Mouse (Mus musculus): ENCODE data around the gene Slc39a11. TPM values are rescaled to one million over a fixed set of nuclear protein-coding genes. Genes with fewer than 3 reads are reported as not detected.

The Slc39a11 gene
- polyA plus RNA-seq, 1 experiment from 2014 or later, result 20.1 TPM

DNA sequence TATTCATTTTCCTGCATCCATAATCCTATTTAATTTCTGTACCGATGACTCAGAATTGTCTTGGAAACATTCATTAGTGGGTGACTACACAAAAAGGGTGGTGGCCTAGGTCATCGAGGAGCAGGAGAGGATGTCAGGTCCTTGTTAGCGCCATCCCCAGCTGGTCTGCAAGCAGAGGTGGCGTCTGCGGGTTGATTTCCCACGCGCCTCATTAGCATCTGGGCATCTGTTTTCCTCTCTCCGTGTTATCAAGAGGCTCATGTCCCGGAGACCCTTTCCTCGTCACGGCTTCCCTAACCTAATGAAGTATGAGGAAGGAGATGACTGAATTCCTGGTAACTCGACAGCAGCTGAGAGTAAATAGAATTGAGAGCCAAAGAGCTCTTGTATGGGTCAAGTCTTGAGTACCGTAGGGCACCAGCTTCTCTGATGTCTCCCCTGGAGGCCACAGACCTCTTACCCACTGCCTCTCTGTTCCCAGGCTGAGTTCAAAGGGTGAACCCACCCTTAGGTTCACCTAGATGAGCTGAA, 319.8 kb downstream of the Slc39a11 start:
- Histone ChIP-seq H3K4me2 (replicated peaks; ENCODE audit: low read depth, low read length) (no peak overlapping the region), H3K27ac (ENCODE audit: low read depth, low read length) (peak overlapping the region; percentile 54; the same call in 1 of the 2 replicates), H3K9ac (ENCODE audit: low read depth, low read length) (no peak overlapping the region), H3K27me3 (ENCODE audit: control insufficient read depth, insufficient read depth, low read length) (no peaks in the 10 kb centered on the region), H3K4me1 (replicated peaks; ENCODE audit: control insufficient read depth, insufficient read depth, low read length) (peaks cover 4% of the 10 kb centered on the region; the same call in 1 of the 2 replicates), H3K36me3 (ENCODE audit: control insufficient read depth, insufficient read depth, low read length) (no peaks in the 10 kb centered on the region), H3K9me3 (ENCODE audit: control insufficient read depth, low read length) (no peaks in the 10 kb centered on the region), H3K4me3 (ENCODE audit: low read depth, low read length) (no peak overlapping the region)
- DNase-seq (ENCODE audit: low spot score), result peak; percentile 40
- 66% methylated on average over 13 of the region's 13 CpGs for WGBS
- no peak for ATAC-seq (ENCODE audit: low FRiP score)

DNA sequence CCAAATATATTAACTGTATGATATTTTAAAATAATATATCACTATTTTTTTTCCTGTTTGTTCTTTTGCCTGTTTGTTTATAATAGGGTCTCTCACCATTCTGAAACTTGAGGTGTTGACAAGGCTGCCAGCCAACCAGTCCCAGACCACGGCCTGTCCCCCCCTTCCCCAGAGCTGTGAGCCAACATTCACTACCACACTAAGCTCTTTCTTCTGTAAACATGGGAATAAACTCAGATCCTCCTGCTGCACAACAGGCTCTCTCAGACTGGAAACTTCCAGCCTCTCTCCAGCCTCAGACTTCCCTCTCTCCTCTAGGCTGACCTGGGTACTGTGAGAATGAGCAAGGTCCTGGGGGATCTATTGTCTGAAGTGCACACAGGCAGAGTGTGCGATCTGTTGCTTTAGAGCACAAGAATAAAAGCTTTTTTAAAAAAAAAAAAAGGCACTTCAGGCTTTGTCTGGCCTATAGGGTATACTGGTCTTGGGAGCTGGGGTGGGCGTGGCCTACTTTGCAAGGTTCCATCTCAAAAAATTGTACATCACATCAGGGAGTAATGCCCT, 322.3 kb downstream of the Slc39a11 start:
- H3K4me2 ChIP-seq (replicated peaks; ENCODE audit: low read depth, low read length), result no peak overlapping the region
- H3K4me1 ChIP-seq (replicated peaks; ENCODE audit: control insufficient read depth, insufficient read depth, low read length), result peaks cover 4% of the 10 kb centered on the region; the same call in 1 of the 2 replicates
- H3K27me3 ChIP-seq (ENCODE audit: control insufficient read depth, insufficient read depth, low read length), result no peaks in the 10 kb centered on the region
- peak; percentile 40; the same call in 1 of the 2 replicates for ATAC-seq (ENCODE audit: low FRiP score)
- 0 out of 2 replicates have a peak overlapping the region, but pooled peaks have one; percentile 6 for H3K27ac ChIP-seq (ENCODE audit: low read depth, low read length)
- DNase-seq (ENCODE audit: low spot score), result peak; percentile 34
- no peaks in the 10 kb centered on the region for H3K9me3 ChIP-seq (ENCODE audit: control insufficient read depth, low read length)
- H3K9ac ChIP-seq (ENCODE audit: low read depth, low read length), result no peak overlapping the region
- no peaks in the 10 kb centered on the region for H3K36me3 ChIP-seq (ENCODE audit: control insufficient read depth, insufficient read depth, low read length)
- no peak overlapping the region for H3K4me3 ChIP-seq (ENCODE audit: low read depth, low read length)
- 39% methylated on average over 3 of the region's 3 CpGs for WGBS

DNA sequence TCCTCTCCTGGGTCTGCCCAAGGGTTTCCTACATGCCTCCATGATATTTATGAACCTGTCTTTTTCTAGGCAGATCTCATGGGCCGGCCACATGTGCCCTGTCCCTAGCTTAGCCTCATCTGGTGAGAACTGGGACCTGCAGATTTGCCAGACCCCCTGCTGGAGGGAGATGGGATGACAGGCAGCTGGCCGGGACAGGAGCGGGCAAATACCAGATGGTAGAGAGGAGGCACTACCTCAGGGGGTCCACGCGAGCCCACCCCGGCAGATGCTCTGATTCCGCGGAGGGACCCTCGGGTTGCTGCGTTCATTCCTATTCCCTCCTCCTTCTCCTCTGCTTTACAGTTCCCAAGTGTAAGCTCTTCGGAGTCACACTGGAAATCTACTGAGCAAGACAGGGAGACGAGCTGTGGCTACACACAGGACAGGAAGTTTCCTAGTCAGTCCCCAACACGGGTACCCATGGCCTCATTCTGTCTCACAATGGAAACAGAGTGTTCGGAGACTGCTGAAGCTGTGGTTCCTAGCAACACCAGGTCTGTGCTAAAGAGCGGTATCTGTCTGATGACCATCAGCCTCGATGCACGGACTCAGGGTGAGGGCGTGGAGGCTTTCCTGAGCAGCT, 323.4 kb downstream of the Slc39a11 start:
- no peak overlapping the region for H3K9ac ChIP-seq (ENCODE audit: low read depth, low read length)

DNA sequence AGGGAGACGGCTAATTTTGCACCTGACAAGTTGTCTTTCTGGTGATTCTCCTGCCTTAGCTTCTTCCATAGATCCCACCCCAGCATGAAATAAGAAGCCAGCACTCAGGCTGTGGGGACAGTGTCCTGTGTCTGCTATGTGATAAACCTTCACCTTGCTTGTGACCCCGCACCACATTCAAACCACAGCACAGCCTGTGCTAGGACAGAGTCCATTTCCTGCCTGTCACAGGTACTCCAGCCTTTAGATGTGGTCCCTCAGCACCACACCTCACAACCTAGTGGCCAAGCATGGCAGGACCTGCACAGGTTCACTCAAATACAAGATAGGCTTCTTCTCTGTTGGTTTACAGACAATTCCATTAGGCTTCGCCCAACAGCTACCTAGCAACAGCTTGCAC, 328.3 kb downstream of the Slc39a11 start:
- Histone ChIP-seq H3K36me3 (ENCODE audit: control insufficient read depth, insufficient read depth, low read length) (no peaks in the 10 kb centered on the region), H3K9ac (ENCODE audit: low read depth, low read length) (no peak overlapping the region), H3K9me3 (ENCODE audit: control insufficient read depth, low read length) (no peaks in the 10 kb centered on the region), H3K4me2 (replicated peaks; ENCODE audit: low read depth, low read length) (no peak overlapping the region), H3K4me1 (replicated peaks; ENCODE audit: control insufficient read depth, insufficient read depth, low read length) (0 out of 2 replicates have a peak, but pooled peaks cover 2% of the 10 kb centered on the region), H3K27ac (ENCODE audit: low read depth, low read length) (no peak overlapping the region), H3K4me3 (ENCODE audit: low read depth, low read length) (no peak overlapping the region), H3K27me3 (ENCODE audit: control insufficient read depth, insufficient read depth, low read length) (no peaks in the 10 kb centered on the region)
- ATAC-seq (ENCODE audit: low FRiP score) (no peak), DNase-seq (ENCODE audit: low spot score) (no peak)
- 89% methylated on average over 3 of the region's 3 CpGs for WGBS

More for the DNA sequence above, 323.4 kb downstream of the Slc39a11 start:
- Histone ChIP-seq H3K4me2 (replicated peaks; ENCODE audit: low read depth, low read length) (0 out of 2 replicates have a peak overlapping the region, but pooled peaks have one; percentile 4), H3K27ac (ENCODE audit: low read depth, low read length) (peak overlapping the region; percentile 64), H3K4me1 (replicated peaks; ENCODE audit: control insufficient read depth, insufficient read depth, low read length) (peaks cover 4% of the 10 kb centered on the region; the same call in 1 of the 2 replicates), H3K27me3 (ENCODE audit: control insufficient read depth, insufficient read depth, low read length) (no peaks in the 10 kb centered on the region), H3K4me3 (ENCODE audit: low read depth, low read length) (no peak overlapping the region), H3K9me3 (ENCODE audit: control insufficient read depth, low read length) (no peaks in the 10 kb centered on the region), H3K36me3 (ENCODE audit: control insufficient read depth, insufficient read depth, low read length) (no peaks in the 10 kb centered on the region)
- DNase-seq (ENCODE audit: low spot score) (peak; percentile 89), ATAC-seq (ENCODE audit: low FRiP score) (peak; percentile 87)
- 22% methylated on average over 18 of the region's 18 CpGs for WGBS

DNA sequence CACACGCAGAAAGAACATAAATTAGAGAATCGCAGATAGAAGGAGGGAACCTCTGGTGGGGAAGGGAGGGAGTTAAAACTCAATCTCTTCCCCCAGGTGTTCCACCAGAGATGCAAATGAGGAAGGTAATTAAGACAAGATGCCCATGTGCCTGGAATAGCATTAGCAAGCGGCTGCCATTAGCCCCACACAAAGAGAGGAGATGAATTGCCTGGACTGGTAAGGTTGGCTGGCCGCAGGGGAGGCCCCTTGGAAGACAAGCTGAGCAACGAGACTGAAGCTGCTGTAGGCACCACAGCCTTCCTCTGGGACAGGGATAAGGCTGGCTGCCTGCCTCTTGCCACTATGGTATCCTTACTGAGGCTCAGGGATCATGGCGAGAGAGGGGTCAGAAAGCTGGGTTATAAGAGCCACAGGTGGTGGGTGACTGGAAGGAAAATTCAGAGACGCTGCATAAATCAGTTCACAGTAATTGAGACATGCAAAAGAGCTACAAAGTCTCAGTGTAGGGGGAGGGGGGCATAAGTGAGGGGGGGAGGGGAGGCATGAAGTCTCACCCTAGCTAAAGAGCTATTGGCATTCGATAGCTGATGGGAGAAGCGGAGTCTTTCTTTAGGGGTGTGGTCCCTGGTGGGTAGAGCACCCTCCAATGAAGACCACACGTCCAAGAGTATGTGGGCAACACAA, 340.5 kb downstream of the Slc39a11 start:
- Histone ChIP-seq H3K27me3 (ENCODE audit: control insufficient read depth, insufficient read depth, low read length) (no peaks in the 10 kb centered on the region), H3K4me3 (ENCODE audit: low read depth, low read length) (no peak overlapping the region), H3K4me2 (replicated peaks; ENCODE audit: low read depth, low read length) (no peak overlapping the region), H3K27ac (ENCODE audit: low read depth, low read length) (peak overlapping the region; percentile 71), H3K9me3 (ENCODE audit: control insufficient read depth, low read length) (no peaks in the 10 kb centered on the region), H3K36me3 (ENCODE audit: control insufficient read depth, insufficient read depth, low read length) (no peaks in the 10 kb centered on the region), H3K9ac (ENCODE audit: low read depth, low read length) (no peak overlapping the region), H3K4me1 (replicated peaks; ENCODE audit: control insufficient read depth, insufficient read depth, low read length) (peaks cover 4% of the 10 kb centered on the region; the same call in 1 of the 2 replicates)
- WGBS, result 51% methylated on average over 10 of the region's 10 CpGs
- peak; percentile 33 for DNase-seq (ENCODE audit: low spot score)
- ATAC-seq (ENCODE audit: low FRiP score), result peak; percentile 52

DNA sequence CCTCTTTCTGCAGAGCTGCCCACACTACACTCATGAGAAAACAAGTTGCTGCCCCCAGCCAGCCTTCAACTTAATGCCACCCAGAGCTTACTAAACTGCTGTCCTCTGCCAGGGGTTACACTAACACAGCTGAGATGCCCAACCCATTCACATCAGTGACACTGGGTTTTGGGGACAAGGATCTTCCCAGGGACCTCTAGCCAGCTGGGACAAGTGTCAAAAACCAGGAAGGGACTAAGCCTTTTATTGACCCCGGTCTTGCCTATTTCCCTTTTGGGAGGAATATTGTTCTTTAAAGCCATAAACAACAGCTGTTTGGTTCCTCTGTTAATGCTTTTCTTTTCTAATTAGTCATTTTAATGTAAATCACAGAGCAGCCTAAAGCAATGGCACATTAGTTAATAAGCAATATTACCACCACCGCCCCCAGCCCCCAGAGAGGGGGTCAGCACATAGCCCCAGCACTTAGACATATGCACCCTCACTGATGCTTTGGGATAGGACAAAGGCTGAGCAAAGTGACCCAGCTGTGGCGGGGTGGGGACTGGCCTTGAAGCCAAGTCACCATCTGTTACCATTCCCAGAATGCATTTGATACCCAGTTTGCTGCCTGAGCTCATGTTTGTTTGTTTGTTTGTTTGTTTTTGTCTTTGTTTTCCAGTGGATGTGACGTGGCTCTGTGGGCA, 341.5 kb downstream of the Slc39a11 start:
- Histone ChIP-seq H3K27me3 (ENCODE audit: control insufficient read depth, insufficient read depth, low read length) (no peaks in the 10 kb centered on the region), H3K4me3 (ENCODE audit: low read depth, low read length) (no peak overlapping the region), H3K9me3 (ENCODE audit: control insufficient read depth, low read length) (no peaks in the 10 kb centered on the region), H3K9ac (ENCODE audit: low read depth, low read length) (no peak overlapping the region), H3K27ac (ENCODE audit: low read depth, low read length) (peak overlapping the region; percentile 71), H3K4me2 (replicated peaks; ENCODE audit: low read depth, low read length) (no peak overlapping the region), H3K4me1 (replicated peaks; ENCODE audit: control insufficient read depth, insufficient read depth, low read length) (peaks cover 4% of the 10 kb centered on the region; the same call in 1 of the 2 replicates), H3K36me3 (ENCODE audit: control insufficient read depth, insufficient read depth, low read length) (no peaks in the 10 kb centered on the region)
- WGBS, result 54% methylated on average over 4 of the region's 4 CpGs
- peak; percentile 82 for ATAC-seq (ENCODE audit: low FRiP score)
- peak; percentile 47 for DNase-seq (ENCODE audit: low spot score)

DNA sequence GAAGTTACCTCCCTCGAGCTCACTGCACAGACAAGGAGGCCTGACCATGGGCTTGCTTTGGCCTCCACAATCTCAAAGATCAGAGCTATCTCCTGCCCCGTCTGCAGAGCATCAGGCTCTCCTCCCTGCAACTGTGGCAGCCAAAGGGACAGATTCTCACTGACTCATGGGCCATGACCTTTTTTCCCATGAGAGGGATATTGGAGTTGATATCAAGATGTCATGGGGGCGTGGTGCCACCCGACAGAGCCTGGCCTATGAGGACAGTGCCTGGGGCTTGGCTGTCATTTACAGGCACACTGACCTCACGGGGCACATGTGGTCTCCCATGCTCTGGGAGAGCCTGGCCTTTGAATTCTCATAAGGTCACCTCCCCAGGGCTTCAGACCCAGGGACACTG, 346.7 kb downstream of the Slc39a11 start:
- H3K4me2 ChIP-seq (replicated peaks; ENCODE audit: low read depth, low read length), result no peak overlapping the region
- DNase-seq (ENCODE audit: low spot score) (no peak), ATAC-seq (ENCODE audit: low FRiP score) (no peak)
- H3K9ac ChIP-seq (ENCODE audit: low read depth, low read length), result no peak overlapping the region
- 81% methylated on average over 5 of the region's 5 CpGs for WGBS
- no peaks in the 10 kb centered on the region for H3K27me3 ChIP-seq (ENCODE audit: control insufficient read depth, insufficient read depth, low read length)
- no peaks in the 10 kb centered on the region for H3K9me3 ChIP-seq (ENCODE audit: control insufficient read depth, low read length)
- no peaks in the 10 kb centered on the region for H3K36me3 ChIP-seq (ENCODE audit: control insufficient read depth, insufficient read depth, low read length)
- H3K4me3 ChIP-seq (ENCODE audit: low read depth, low read length), result no peak overlapping the region
- H3K4me1 ChIP-seq (replicated peaks; ENCODE audit: control insufficient read depth, insufficient read depth, low read length), result peaks cover 10% of the 10 kb centered on the region; the same call in 1 of the 2 replicates
- no peak overlapping the region for H3K27ac ChIP-seq (ENCODE audit: low read depth, low read length)

DNA sequence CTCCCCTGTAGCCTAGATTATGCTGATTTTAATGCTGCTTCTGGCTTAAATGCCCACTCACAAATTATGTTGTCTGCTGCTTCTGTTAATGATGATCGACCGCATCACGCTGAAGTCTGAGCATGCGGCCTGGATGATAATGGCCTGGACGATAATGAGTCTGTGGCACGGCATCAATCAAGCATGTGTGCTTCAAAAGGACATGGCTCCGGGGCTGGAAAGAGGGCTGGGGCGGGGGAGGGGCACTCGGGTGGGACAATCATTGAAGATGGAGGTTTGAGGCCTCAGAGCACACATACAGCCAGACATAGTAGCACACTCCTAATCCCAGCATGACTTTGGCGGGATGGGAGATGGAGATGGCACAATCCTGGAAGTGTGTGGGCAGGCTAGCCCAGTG, 350.4 kb downstream of the Slc39a11 start:
- H3K27ac ChIP-seq (ENCODE audit: low read depth, low read length), result peak overlapping the region; percentile 74
- no peak overlapping the region for H3K4me2 ChIP-seq (replicated peaks; ENCODE audit: low read depth, low read length)
- no peaks in the 10 kb centered on the region for H3K36me3 ChIP-seq (ENCODE audit: control insufficient read depth, insufficient read depth, low read length)
- H3K9me3 ChIP-seq (ENCODE audit: control insufficient read depth, low read length), result no peaks in the 10 kb centered on the region
- H3K4me1 ChIP-seq (replicated peaks; ENCODE audit: control insufficient read depth, insufficient read depth, low read length), result peaks cover 10% of the 10 kb centered on the region
- no peaks in the 10 kb centered on the region for H3K27me3 ChIP-seq (ENCODE audit: control insufficient read depth, insufficient read depth, low read length)
- DNase-seq (ENCODE audit: low spot score) (peak; percentile 70), ATAC-seq (ENCODE audit: low FRiP score) (peak; percentile 47)
- 36% methylated on average over 10 of the region's 10 CpGs for WGBS
- H3K9ac ChIP-seq (ENCODE audit: low read depth, low read length), result no peak overlapping the region
- no peak overlapping the region for H3K4me3 ChIP-seq (ENCODE audit: low read depth, low read length)

Measured in hindbrain, embryonic 11.5 days (tissue).